Mouse (Mus musculus) forebrain, embryonic 14.5 days (tissue): ENCODE data around the gene Tbxas1. TPM values are rescaled to one million over a fixed set of nuclear protein-coding genes. Genes with fewer than 3 reads are reported as not detected.

Experiments used
- ATAC-seq: fragments of 200-750 bp; cut with Nextera tagmentation; 2 replicates; pipeline ENCODE4 v1.8.0; 2017; ENCODE audit warnings: mild to moderate bottlenecking, moderate library complexity
- DNase-seq: peaks from one replicate; pipeline ENCODE4 v3.0.0-alpha.2; 2015; ENCODE audit warnings: low spot score
- H3K27ac ChIP-seq: fragments of 300-500 bp; sonication (generic); 2 replicates; pipeline ENCODE4 v1.5.1; 2014; ENCODE audit warnings: low read depth, mild to moderate bottlenecking, control low read depth, low read length, moderate library complexity
- H3K27me3 ChIP-seq: fragments of 300-500 bp; sonication (generic); replicated peaks from 2 replicates; pipeline ENCODE4 v1.6.1; 2014; ENCODE audit warnings: low read length, control low read depth, mixed read lengths; ENCODE audit not compliant: control insufficient read depth, insufficient read depth
- H3K36me3 ChIP-seq: fragments of 300-500 bp; sonication (generic); 2 replicates; pipeline ENCODE4 v1.6.1; 2014; ENCODE audit warnings: low read length, control low read depth; ENCODE audit not compliant: control insufficient read depth, insufficient read depth
- H3K4me1 ChIP-seq: fragments of 300-500 bp; sonication (generic); 2 replicates; pipeline ENCODE4 v1.6.1; 2014; ENCODE audit warnings: antibody characterized with exemption, low read length, control low read depth; ENCODE audit not compliant: control insufficient read depth, insufficient read depth
- H3K4me2 ChIP-seq: fragments of 300-500 bp; sonication (generic); 2 replicates; pipeline ENCODE4 v1.6.1; 2014; ENCODE audit warnings: mild to moderate bottlenecking, control low read depth, low read length
- H3K4me3 ChIP-seq: fragments of 300-500 bp; sonication (generic); 2 replicates; pipeline ENCODE4 v1.5.1; 2014; ENCODE audit warnings: low read depth, low read length, control low read depth
- H3K9ac ChIP-seq: fragments of 300-500 bp; sonication (generic); 2 replicates; pipeline ENCODE4 v1.6.1; 2014; ENCODE audit warnings: mild to moderate bottlenecking, low read length, control low read depth, moderate library complexity
- H3K9me3 ChIP-seq: fragments of 300-500 bp; sonication (generic); replicated peaks from 2 replicates; pipeline ENCODE4 v1.6.1; 2016; ENCODE audit warnings: low read length, control low read depth, mixed read lengths; ENCODE audit not compliant: control insufficient read depth
- WGBS: fragments of 180-500 bp; shearing (Covaris S2); extraction: QIAGEN DNeasy Blood & Tissue Kit; methylation state at CpG from one replicate; pipeline ENCODE4 v1.1.7; 2014; 5-methylcytosine and 5-hydroxymethylcytosine counted together
- polyA plus RNA-seq: library from polyadenylated mRNA; unstranded; fragments of >200 nt; fragmentation: Nextera tagmentation; extraction: Ambion mirVana; gene quantifications from 2 replicates; pipeline ENCODE4 v1.2.1, GENCODE M21; 2014

Gene Tbxas1
- polyA plus RNA-seq, 1 experiment from 2014 or later, result 1.2 TPM

DNA sequence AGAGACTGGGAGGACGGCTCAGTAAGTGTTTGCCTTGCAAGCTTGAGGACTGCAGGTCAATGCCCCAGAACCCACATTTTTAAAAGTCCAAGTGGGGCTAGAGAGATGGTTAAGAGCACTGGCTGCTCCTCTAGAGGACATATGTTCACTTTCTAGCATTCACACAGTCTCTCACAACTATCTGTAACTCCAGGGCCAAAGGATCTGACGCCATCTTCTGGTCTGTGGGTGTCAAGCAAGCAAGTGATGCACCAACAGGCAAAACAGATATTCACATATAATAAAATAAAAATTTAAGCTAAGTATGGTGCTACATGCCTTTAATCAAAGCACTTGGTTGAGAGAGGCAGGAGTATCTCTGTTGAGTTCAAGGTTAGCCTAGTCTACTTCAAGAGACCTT lies 231.6 kb downstream of the Tbxas1 start:
- Histone ChIP-seq H3K4me1 (no peaks in the 10 kb centered on the region), H3K27ac (no peak overlapping the region), H3K36me3 (no peaks in the 10 kb centered on the region), H3K27me3 (no peaks in the 10 kb centered on the region), H3K9ac (no peak overlapping the region), H3K4me2 (no peak overlapping the region), H3K4me3 (no peak overlapping the region), H3K9me3 (no peaks in the 10 kb centered on the region)
- WGBS, result 54% methylated on average over 2 of the region's 2 CpGs
- DNase-seq, result peak; percentile 6
- ATAC-seq, result no peak

DNA sequence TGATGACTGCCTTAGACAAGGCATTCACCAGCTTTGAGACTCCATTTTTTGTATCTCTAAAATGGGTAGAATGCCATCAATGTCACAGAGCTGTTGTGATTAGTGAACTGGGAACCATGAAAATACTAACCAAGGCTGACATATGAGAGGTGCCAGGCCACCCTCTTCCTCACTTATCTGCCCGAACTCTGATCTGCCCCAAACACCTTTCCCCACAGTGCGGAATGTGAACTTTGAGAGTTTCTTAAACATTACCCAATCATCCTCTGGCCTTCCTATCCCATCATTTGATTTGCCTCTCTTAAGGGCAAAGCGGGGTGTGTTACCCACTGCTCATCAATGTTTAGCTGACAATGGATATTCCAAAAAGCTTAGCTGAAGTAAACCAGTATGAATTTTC lies 237.5 kb downstream of the Tbxas1 start:
- no peak overlapping the region for H3K9ac ChIP-seq
- DNase-seq (no peak), ATAC-seq (no peak)
- H3K9me3 ChIP-seq, result no peaks in the 10 kb centered on the region
- no peaks in the 10 kb centered on the region for H3K36me3 ChIP-seq
- no peak overlapping the region for H3K27ac ChIP-seq
- H3K4me1 ChIP-seq, result no peaks in the 10 kb centered on the region
- WGBS, result 98% methylated on average over 3 of the region's 3 CpGs
- H3K4me2 ChIP-seq, result no peak overlapping the region
- peaks cover 21% of the 10 kb centered on the region for H3K27me3 ChIP-seq
- no peak overlapping the region for H3K4me3 ChIP-seq

DNA sequence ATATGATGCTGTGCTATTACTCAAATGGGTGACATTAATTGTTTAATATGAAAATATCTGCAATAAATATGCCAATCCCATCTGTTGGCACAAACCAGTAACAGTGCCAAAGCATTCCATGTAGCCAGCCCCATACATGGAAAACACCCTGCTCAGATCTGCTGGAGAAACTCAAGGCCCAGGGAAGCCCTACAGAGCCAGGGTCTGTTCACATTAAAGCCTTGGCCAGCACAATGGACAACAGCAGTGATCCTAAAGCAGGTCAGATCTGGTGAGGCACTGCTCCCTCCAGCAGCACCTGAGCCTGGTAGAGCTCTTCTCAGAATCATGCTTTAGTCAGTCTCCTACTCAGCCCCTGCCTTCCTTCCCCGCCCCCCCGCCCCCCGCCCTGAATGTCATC lies 237.9 kb downstream of the Tbxas1 start:
- Histone ChIP-seq H3K27me3 (peaks cover 21% of the 10 kb centered on the region), H3K4me3 (no peak overlapping the region), H3K27ac (no peak overlapping the region), H3K9ac (no peak overlapping the region), H3K36me3 (no peaks in the 10 kb centered on the region), H3K4me2 (no peak overlapping the region), H3K4me1 (no peaks in the 10 kb centered on the region), H3K9me3 (no peaks in the 10 kb centered on the region)
- DNase-seq (no peak), ATAC-seq (no peak)
- 95% methylated on average over 3 of the region's 3 CpGs for WGBS

DNA sequence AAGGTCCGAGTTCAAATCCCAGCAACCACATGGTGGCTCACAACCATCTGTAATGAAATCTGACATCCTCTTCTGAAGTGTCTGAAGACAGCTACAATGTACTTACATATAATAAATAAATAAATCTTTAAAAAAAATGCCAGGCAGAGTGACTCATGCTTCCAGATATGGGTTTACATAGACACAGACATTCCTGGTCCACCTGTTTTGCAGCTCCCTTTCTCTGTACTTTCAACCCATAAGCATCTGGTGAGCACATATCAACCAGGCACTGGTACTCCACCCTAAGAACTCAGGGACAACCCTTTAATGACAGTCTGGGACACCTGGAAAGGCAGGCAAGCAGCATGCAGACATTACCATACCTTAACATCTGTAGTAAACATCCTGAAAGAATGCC lies 240.2 kb downstream of the Tbxas1 start:
- DNase-seq (no peak), ATAC-seq (no peak)
- H3K9me3 ChIP-seq, result 0 out of 2 replicates have a peak, but pooled peaks cover 6% of the 10 kb centered on the region
- no peak overlapping the region for H3K4me2 ChIP-seq
- H3K27me3 ChIP-seq, result peaks cover 41% of the 10 kb centered on the region
- no peak overlapping the region for H3K27ac ChIP-seq
- no peak overlapping the region for H3K4me3 ChIP-seq
- no peaks in the 10 kb centered on the region for H3K4me1 ChIP-seq
- H3K36me3 ChIP-seq, result no peaks in the 10 kb centered on the region
- WGBS, result 86% methylated on average over 1 of the region's 1 CpGs
- H3K9ac ChIP-seq, result no peak overlapping the region

DNA sequence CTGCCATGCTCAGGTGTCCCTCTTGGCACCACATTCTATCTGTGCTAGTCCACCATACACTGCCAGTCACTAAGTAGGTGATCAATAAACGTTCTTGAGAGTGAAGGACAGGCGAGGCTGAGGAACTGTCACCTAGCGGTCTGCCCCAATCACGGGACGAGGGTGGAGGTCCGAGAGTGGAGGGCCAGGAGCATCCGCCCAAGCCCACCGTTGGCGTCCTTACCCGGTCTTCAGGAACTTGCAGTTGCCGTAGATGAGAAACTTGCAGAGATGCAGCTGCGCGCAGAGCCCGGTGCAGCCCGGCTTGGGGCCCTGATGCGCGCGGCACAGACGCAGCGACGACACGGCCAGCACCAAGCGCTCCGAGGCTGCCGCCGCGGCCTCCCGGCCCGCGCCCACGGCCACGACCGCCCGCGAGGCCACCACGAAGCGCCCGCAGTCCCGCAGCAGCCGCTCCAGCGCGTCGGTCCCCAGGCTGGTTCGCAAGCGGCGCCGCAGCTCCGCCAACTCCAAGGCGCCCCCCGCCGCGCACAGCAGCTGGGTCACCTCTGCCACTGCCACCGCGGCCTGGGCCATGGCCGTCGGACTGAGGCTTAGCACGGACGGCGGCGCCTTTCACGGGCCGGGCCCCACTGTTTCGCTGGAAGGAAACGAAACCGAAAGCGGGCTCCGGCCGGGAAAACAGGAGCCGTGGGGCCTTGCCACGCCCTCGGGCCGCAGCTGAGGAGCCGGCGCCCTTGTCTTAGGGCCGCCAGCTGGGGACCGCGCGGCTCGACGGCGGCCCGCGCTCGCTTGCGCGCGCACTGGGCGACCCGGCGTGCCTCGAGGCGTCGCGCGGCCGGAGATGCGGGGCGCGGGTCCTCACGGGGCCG lies 242.6 kb downstream of the Tbxas1 start, which contains the start of gene Parp12:
Gene Parp12 (minus strand): TSS at position 766 of the 872 bp plus-strand sequence.
- WGBS, result 3% methylated on average over 90 of the region's 101 CpGs
- no peaks in the 10 kb centered on the region for H3K4me1 ChIP-seq
- H3K4me3 ChIP-seq, result peak within 1 kb of the TSS; percentile 63
- H3K9ac ChIP-seq, result peak within 1 kb of the TSS; percentile 68
- peak; percentile 64 for DNase-seq
- H3K36me3 ChIP-seq, result no peaks in the 10 kb centered on the region
- peaks cover 41% of the 10 kb centered on the region for H3K27me3 ChIP-seq
- peak within 1 kb of the TSS; percentile 63 for H3K4me2 ChIP-seq
- H3K9me3 ChIP-seq, result 0 out of 2 replicates have a peak, but pooled peaks cover 6% of the 10 kb centered on the region
- ATAC-seq, result peak; percentile 86
- H3K27ac ChIP-seq, result no peak within 1 kb of the TSS

DNA sequence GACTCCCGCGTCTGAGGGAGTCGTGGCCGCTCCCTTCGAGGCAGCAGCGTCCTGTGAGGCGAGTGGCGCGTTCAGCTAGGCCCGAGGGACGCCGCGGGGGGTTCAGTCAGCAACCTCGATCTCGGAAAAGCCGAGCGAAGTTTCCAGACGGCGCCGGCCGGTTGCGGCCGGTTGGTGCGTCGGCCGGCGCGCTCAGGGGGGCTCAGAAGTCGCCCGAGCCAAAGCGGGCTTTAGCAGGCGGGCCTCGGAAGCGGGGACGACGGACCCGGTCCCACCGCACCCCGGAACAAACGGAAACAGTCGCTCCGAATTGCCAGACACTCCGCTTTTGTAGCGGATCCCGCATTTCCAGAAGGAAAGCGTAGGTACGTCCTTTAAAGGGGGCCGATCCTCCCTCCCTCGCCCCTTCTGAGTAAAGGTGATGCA lies 243.3 kb downstream of the Tbxas1 start:
- DNase-seq, result peak; percentile 44
- peak; percentile 40; the same call in 1 of the 2 replicates for ATAC-seq
- WGBS, result 15% methylated on average over 42 of the region's 49 CpGs

DNA sequence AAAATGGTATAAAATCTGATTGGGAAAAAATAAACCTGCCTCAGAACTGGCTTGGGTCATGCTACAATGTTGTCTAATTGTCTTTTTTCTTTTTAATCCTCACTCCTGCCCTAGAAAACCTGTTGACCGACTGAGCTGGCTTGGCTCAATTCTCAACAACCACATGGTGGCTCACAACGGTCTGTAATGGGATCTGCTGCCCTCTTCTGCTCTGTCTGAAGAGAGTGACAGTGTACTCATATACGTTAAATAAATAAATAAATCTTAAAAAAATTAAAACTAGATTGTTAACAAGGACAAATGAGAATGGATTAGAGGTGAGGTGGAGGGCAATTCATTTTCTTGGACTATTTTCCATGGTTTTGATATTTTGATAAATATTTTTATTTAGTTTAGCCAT lies 245.5 kb downstream of the Tbxas1 start:
- Histone ChIP-seq H3K4me1 (no peaks in the 10 kb centered on the region), H3K4me2 (no peak overlapping the region), H3K9ac (no peak overlapping the region), H3K27ac (no peak overlapping the region), H3K27me3 (peaks cover 36% of the 10 kb centered on the region), H3K4me3 (no peak overlapping the region), H3K36me3 (no peaks in the 10 kb centered on the region), H3K9me3 (0 out of 2 replicates have a peak, but pooled peaks cover 6% of the 10 kb centered on the region)
- no peak for DNase-seq
- WGBS, result 72% methylated on average over 3 of the region's 3 CpGs
- no peak for ATAC-seq

More for the DNA sequence above, 243.3 kb downstream of the Tbxas1 start:
- no peaks in the 10 kb centered on the region for H3K36me3 ChIP-seq
- H3K4me3 ChIP-seq, result peak overlapping the region; percentile 63
- H3K4me1 ChIP-seq, result no peaks in the 10 kb centered on the region
- peaks cover 41% of the 10 kb centered on the region for H3K27me3 ChIP-seq
- H3K9me3 ChIP-seq, result 0 out of 2 replicates have a peak, but pooled peaks cover 6% of the 10 kb centered on the region
- H3K4me2 ChIP-seq, result peak overlapping the region; percentile 63
- H3K9ac ChIP-seq, result peak overlapping the region; percentile 68
- H3K27ac ChIP-seq, result no peak overlapping the region

DNA sequence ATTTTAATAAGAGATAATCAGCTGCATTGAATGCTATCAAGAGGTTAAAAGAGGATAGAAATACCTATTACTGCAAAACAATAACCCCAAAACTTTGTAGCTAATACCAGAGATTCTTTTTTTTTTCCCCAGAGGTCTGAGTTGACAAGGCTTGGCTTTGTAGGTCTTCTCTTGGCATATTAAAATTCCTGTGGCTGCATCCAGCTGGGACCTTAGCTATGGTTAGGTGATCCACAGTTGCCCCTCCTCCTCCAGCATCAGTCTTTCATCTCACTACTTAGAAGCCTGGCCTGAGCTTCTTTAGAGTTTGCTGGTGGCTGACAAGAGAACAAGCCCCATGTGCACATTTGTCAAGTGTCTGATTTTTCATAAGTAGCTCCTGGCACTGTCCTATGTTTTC lies 249.5 kb downstream of the Tbxas1 start:
- Histone ChIP-seq H3K4me2 (no peak overlapping the region), H3K27ac (no peak overlapping the region), H3K9me3 (peaks cover 4% of the 10 kb centered on the region; the same call in 1 of the 2 replicates), H3K4me3 (no peak overlapping the region), H3K4me1 (no peaks in the 10 kb centered on the region), H3K36me3 (no peaks in the 10 kb centered on the region), H3K27me3 (0 out of 2 replicates have a peak, but pooled peaks cover 5% of the 10 kb centered on the region), H3K9ac (no peak overlapping the region)
- ATAC-seq, result no peak
- DNase-seq, result no peak

DNA sequence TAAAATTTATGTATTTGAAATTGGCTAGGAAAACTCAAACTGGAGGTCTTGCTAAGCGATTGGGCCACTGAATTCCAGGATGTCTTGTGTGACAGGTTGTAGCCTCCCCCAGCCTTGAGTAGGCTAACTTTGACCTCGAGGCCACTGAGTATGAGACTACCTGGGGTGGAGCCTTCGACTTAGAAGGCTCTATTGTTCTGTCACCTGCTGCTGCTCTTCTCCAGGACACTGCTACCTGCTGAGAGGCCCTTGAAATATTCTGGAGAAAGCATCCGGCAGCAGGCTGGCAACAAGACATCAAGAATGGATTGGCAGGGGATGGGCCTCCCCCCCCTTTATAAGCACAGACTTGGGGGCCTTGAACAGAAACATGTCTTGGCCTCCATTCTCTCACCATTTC lies 256.3 kb downstream of the Tbxas1 start:
- H3K9me3 ChIP-seq, result peaks cover 4% of the 10 kb centered on the region; the same call in 1 of the 2 replicates
- DNase-seq (no peak), ATAC-seq (no peak)
- H3K27ac ChIP-seq, result no peak overlapping the region
- H3K4me2 ChIP-seq, result no peak overlapping the region
- no peaks in the 10 kb centered on the region for H3K27me3 ChIP-seq
- 39% methylated on average over 4 of the region's 4 CpGs for WGBS
- no peak overlapping the region for H3K4me3 ChIP-seq
- no peaks in the 10 kb centered on the region for H3K4me1 ChIP-seq
- H3K36me3 ChIP-seq, result peaks cover 16% of the 10 kb centered on the region
- no peak overlapping the region for H3K9ac ChIP-seq
